Mouse (Mus musculus) megakaryocyte progenitor cell, adult 5-6 weeks (primary cell): ENCODE data around the gene Apopt1. TPM values are rescaled to one million over a fixed set of nuclear protein-coding genes. Genes with fewer than 3 reads are reported as not detected.

Source experiments
- ATAC-seq: replicated peaks from 2 replicates; pipeline ENCODE4 v1.8.0; 2016; ENCODE audit warnings: mild to moderate bottlenecking, moderate TSS enrichment, inconsistent platforms; ENCODE audit not compliant: poor library complexity
- total RNA-seq, 2 experiments: library from RNA; stranded (forward) in 1 of 2; stranded (reverse) in 1 of 2; fragments of 157-497, 149-512 nt in 1 of 2; fragments of 200-1000 nt in 1 of 2; gene quantifications; 2 replicates each; pipeline versions ENCODE4 v1.2.3 to v1.2.4; 2015 to 2017

Gene Apopt1
- total RNA-seq, 2 experiments from 2014 or later, result 54.7 to 67.5 TPM

DNA sequence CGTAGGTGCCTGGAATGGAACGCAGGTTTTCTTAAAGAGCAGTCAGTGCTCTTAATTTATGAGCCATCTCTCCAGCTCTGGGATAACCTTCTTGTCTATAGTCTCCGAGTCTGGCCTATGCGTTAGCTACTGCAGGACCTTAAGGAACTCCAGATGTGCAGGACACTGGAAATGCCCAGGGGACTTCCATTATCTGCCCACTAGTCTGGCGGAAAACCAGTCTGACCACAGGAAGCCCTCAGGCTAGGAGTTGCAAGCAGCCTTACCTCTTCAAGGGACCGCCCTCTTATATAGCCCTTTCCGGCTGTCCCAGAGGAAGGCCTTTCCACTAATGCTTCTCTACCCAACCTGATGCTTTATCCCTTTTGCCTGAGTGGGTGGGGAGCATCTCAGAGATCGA, 28.3 kb downstream of the Apopt1 start:
- ATAC-seq, result no peak

DNA sequence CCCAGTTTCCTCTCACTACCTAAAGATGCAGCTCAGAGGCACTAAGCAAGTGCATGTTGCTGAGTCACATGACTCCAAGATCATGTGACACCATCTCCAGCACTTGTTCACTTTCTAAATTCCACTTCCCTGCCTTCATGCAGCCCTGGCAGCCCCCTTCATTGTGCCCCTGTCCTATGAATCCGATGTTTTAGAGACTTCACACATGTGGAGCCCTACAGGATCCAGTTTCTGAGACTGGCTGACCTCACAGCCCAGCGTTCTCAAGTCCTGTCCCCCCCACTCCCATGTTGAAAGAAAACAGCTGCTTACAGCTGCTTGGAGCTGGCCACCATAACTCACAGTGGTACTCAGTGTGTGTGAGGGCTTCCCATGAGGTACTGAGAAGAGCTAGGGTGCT, 30.4 kb downstream of the Apopt1 start:
- ATAC-seq, result no peak

DNA sequence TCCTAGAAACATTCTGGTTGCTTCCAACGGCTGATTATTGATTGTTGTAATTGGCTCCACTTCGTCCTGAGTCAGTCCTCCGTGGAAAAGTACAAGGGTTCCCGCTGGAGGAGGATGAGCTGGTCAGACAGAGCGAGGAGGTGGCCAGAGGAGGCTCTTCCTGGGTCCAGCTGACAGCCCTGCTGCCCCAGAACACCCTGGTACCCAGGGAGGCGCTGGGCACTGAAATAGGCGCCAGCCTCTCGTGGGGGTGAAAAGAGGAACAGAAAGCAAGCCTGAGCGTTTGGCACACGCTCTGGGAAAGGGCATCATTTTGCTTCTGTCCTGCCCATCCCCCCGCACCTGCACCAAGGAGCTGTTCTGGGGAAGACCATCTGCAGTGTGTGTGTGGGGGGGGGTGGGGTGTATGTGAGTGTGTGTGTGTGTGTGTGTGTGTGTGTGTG, 30.9 kb downstream of the Apopt1 start:
- ATAC-seq, result peak; percentile 68

DNA sequence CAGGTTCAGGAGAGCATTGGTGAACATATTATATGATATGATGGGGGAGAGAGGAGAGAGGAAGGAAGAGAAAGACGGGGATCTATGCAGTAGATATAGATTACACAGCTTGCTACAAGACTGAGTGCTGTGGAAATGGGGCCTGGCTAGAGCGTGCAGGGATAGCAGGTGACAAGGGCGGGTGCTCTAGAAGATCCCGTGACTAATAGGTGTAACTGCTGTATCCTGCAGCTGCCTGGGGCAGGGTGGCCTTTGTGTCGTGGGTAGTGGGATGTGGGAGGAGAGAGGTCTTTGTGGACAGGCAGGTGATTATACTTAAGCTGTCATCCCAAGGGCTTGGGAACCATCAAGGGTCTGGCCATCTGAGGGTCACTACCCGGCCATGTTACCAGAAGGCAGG, 32.2 kb downstream of the Apopt1 start:
- ATAC-seq, result no peak

DNA sequence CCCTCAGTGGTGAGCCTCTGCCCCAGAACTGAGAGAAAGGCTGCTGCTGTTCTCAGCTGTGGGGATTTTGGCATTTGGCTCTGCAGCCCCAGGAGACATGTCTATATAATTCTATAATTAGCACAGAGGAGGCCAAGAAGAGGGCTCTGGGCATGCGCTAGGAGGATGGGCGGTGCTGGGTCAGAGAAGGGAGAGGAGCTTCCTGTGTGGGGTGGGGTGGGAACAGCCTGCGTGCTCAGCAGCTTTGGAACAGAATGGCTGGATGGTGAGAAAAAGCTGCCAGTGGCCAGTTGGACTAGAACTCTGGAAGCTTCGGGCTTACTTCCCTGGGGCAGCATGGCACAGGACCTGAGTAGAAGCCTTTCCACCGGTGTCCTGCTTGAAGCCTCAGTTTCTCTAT, 33.0 kb downstream of the Apopt1 start:
- ATAC-seq, result peak; percentile 83

DNA sequence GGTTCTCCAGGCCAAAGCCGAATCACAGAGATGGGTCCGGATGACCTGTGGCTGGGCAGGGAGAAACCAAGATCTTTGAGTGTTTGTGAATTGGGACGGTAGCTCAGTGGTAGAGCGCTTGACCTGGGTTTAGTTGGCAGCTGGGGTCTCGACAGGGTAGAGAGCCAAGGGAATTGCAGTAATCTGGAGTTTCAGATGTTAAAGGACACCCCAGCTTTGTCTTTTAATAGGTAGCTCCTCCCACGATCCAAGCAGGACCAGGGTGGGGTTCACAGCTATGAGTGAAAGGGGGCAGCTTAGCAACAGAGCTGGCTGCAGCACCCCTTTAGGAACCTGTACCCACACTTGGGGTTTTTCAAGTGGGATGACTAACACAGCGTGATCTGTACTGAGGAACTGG, 34.4 kb downstream of the Apopt1 start:
- no peak for ATAC-seq

DNA sequence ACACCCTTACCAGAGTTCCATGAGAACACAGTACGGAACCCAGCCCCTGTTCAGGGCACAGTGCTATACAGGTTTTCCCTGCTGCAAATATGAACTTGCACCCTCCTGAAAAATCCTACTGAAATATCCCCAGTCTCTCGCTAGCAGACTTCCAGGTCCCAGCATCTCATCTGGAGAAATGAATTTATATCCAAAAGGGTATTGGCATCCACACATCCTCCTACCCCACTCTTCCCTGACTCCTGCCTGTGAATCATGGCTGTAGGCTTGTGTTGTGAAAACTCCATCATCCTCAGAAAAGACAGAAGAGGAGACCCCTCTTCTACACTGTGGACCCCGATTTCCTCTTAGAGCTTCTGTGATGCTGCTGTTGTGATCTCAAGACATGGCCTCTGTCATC, 37.7 kb downstream of the Apopt1 start:
- ATAC-seq, result no peak

DNA sequence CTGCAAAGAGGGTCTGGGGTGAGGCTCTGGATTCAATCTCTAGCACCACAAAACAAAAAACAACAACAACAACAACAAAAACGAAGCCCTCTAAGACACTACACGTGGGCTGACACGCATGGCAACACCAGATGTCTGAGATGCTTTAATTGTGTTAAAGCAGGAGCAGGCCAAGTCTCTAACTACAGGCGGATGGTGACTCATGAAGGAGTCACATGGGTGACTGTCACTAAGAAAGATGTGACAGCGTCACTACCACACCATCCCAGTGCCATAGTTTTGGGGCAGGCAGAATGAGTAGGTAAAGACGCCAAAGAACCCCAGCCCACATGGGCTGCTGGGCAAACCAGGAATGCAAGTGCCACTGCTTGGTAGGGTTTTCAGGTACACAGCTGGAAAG, 39.4 kb downstream of the Apopt1 start:
- ATAC-seq, result no peak

DNA sequence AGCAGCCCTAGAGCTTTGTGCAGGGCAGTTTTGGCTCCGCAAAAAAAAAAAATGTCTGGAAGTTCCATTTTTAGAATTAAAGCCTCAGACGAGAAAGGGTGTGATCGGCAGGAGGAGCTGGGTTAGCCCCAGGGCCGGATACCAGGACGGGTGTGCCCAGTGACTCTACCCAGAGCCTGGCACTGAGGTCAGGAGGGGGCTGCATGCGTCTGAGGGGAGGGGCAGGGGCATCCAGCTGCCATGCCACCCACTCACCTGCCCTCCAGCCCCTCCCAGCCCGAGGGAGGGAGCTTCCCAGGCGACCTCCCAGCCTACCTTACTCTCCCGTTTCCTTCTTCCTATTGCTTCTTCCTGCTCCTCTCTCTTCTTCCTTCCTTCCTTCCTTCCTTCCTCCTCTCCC, 40.3 kb downstream of the Apopt1 start:
- no peak for ATAC-seq

DNA sequence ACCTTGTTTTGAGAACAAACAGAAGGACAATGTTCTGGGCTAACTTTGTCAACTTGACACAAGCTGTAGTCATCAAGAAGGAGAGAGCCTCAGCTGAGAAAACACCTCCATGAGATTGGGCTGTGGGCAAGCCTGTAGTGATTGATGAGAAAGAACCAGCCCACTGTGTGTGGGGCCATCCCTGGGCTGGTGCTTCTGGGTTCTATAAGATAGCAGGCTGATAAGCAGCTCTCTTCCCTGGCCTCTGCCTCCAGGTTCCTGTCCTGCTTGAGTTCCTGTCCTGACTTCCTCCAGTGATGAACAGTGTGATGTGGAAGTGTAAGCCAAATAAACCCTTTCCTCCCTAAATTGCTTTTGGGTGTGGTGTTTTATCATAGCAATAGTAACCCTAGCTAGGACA, 41.6 kb downstream of the Apopt1 start:
- ATAC-seq, result no peak

DNA sequence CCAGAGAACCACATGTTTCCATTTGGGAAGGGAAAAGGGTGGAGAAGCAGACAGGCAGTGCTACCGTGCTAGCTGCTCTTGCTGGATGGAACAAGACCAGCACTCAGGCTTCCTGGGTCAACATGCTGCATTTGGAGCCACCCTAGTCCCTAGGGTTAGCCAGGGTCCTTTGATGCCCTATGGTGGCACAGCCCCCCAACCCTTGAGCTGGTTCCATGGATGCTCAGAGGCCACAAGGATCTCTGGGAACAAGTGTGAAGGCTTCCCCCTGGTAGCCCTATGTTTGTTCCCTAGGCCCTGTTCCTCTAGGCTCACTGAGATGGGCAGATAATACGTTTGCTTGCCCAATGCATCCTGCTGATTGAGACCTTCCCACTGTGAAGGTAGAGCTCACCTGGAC, 42.2 kb downstream of the Apopt1 start:
- no peak for ATAC-seq

DNA sequence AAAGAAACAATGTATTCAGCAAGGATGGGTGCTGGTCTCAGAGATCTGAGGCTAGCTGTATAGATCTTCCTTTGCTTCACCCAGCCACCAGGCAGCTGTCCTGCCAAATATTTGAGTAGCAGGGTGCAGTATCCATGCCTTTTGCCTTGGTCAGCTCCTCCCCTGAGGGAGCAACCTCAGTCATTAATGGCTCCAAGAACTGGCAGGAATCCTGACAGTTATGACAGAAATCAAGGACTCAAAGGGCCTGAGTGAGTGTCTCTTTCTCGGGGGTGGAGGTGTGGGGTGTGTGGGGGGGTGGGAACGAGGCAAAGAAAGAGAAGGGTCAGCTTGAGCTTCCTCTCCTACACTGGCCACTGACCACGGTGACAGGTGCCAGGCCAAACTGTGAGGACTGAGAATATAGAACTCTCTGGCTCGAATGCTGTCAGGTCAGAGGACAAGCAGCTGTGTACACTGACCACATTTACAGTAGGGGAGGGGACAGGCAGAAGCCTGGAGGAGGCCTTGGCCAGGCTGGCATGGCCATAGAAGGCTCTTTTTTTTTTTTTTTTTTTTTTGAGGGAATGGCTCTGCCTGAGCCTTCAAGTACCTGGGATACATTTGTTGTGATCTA, 43.1 kb downstream of the Apopt1 start:
- no peak for ATAC-seq

DNA sequence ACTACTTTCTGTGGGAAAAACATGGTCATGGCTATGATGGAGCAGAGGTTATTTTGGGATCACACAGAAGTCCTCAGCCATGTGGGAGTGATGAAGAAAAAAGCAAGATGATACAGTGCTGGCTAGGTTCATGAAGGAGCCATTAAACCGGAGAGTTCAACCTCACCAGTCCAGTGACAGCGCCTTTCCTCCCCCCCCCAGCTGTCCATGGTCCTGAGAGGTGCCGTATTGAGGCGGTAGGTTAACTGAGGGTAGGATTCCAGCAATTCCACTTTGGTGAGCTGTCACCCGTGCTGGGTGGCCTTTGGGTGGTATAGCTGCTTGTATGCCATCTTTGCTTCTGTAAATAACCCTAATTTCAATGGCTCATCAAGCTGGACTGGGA, 43.6 kb downstream of the Apopt1 start:
- ATAC-seq, result no peak; the same call in 1 of the 2 replicates

DNA sequence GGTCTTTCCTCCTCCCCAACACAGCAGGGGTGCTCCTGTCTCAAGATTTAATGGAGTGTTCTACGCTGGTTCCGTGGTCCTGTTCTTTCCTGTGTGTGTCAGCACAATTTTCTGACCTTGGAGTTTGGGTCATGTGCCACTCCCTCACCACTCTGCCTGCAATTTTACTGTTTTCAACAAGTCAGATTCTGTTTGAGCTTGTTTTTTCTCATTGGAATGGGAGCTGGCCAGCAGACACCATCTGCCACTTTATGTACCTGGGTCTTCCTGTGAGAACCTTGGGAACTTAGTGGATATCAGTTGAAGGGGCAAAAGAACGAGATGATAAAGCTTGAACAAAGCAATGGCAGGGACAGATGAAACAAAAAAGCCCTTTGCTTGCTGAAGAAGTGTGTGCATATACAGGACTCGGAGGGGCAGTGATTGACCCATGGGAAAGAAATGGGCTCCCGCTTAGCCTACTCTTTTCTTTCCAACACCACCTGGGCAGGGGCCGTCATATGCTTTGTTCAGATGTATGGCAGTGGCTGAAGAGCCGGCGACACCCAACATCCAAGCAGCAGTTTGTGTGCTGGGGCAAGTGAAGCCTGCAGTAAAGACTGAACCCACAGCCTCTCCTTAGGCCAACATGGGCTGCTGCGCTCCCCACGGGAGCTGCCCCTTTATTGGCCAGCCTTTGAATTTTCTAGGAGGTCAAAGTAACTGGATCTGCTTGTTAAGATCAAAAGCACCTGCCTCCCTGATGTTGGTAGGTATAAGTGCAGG, 44.7 kb downstream of the Apopt1 start:
- ATAC-seq, result no peak

DNA sequence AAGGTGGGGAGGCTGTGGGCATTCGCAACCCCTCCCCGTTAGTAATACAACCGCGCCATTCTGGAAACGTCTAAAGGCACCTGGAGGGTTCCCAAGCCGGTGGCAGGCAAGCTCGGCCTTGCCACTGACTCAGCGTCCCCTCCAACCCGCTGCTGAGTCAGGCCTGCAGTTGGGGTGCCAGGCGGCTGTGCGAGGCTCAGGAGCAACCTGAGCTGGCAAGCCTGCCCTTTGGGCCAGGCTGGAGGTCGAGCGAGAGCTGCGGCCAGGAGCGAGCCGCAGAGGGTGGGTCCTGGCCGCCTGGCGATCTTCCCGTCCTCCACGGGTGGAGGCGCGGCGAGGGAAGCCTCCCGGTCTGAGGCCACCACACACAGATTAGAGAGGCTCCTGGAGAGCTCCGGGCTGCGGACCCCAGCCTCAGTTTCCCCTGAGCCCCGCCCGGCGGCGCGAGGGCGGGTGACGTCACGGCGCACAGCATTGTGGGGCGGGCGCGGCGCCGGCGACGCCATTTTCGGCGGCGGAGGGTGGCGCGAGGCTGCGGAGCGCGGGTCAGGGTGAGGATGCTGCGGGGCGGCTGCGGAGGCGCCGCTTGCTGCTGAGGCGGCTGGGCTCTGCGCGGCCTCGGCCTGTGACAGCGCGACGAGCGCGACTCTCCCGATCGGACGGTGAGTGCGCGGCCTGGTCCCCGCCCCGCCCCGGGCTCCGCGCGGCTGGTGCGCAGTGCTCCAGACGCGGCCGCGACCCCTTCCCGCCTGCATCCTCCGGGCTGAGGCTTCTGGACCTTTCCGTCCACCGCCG, 45.5 kb downstream of the Apopt1 start, which contains the start of gene Klc1:
Gene Klc1 (plus strand): TSS at position 469 of the 795 bp plus-strand sequence.
- ATAC-seq, result peak; percentile 57

DNA sequence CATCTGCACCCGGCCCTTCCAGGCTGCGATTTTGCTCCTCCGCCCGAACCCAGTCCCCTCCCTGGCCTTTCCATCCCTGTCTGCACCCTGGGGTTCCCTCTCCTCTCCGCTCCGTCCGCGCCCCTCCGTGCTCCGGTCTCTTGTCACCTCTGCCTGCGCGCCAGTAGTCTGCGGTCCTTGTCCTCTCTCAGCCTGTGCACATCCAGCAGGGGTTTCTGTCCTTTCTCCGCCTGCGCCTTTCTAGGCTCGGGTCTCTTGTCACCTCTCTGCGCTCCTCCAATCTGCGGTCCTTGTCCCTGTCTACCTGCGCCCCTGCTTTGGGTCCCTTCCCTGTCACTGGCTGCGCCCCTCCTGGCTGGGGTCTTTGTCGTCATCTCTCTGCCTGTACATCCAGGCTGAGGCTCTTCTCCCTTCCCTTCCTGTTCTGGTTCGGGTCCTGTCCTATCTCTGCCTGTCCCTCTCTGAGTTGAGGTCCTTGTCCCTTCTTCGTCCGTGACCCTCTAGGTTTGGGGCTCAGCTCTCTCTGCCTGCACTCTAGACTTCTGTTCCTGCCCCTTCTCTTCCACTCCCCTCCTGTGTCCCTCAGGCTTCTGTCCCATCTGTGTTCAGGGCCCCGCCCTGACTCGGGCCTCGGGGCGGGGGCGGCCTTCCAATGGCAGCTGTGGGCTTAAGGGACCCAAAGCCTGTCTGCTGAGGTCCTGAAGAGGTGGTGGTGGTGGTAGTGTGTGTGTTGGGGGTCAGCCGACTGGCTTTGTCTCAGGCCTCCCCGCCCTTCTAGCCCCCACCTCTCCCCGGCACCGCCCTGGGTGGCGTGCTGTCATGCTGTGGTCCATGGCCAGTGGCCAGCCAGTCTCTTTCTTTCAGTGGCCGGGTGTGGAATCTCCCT, 46.4 kb downstream of the Apopt1 start:
- peak; percentile 15 for ATAC-seq

DNA sequence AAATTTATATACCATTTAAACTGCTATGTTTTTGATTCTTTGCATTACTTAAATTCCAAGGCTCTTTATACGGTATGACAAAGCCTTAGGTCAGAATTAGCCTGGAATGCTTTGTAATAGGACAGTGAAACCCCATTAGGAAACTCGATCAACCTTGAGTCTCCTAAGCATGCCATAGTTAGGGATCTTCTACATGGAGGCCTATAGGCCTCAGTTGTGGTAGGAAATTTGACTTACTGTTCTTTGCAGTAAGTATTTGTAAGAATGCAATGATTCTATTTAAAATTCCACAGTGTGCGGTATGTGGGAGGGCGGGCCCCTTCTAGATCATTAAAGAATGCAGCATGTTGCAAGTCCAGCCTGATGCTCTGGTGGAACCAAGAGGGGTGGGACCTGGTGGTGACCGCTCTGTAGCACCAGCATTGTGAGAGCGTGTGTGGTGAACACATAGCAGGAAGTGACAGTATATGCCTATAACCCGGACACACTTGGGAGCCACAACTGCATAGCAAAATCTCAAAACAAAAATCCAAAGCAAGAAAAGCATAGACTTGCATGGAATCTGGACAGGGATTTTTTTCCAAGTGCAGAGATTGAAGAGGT, 47.3 kb downstream of the Apopt1 start:
- ATAC-seq, result no peak

DNA sequence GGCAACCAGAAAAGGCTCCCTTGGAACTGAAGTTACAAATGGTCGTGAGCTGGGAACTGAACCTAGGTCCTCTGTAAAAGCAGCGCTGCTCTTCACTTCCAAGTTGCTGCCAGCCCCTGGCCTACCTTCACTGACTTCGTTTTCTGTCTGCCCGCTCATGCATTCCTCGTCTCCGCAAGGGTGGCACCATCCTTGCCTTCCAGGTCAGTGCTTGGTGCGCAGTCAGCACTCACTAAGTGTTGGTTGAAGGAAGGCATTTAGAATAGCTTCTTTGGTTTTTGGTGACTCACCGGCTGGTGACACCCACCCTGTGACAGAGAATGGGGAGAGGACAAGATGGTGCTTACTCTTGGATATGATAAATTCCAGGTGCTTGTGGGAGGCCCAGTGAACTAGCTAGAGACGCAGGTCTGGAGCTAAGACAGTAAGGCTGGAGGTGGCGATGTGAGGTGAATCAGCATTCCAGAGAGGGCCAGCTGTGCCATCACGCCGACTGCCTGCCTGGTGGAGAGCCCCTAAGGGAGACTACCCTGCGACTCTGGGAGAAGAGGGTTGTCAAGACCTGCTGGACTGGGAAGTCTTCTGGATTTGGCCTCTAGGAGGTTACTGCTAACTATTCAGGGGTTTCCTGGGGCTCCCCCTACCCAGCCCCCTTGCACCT, 49.7 kb downstream of the Apopt1 start:
- no peak for ATAC-seq

DNA sequence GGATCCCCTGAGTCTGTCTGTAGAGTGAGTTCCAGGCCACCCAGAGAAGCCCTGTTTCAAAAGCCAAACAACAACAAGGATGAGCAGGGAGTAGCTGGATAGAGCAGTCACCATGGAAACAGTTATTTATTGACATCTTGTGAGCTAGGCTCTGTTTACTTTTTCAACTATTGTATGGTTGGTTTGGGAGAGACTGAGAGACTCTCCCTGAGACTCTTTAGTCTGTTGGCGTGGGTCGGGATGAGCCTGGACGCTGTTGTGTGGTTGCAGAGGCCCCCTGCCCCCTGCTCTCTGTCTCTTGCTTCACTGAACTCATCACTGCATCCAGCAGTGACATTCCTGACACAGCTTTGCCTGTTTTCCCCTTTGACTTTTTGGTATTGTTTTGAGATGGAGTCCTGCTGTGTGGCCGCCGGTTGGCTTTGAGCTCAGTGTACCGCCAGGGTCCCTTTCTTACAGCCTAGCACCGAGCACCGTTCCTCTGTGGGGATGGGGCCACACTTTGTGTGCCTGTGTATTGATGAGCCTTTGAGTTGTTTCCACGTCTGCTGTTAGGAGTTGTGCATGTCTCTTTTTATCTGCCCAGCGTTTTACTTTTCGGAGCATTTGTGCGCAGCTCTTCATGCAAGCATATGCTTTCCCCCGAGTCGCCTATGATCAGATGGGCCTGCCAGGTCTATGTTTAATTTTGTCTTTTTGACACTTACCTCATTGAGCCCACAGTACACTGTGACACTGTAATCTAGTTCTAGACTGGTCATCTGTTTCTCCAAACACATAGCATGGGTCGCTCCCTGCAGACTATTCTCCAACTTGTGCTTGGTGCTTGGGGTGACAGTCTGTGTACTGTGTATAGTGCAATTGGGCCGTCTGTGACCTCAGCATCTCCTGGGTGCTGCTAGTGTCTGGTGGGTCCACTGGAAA, 53.5 kb downstream of the Apopt1 start:
- ATAC-seq, result no peak
